Mouse (Mus musculus): ENCODE data around the gene Dchs2.

GRCm38 (mm10) chr3:83218059-83218458 is 90.3 kb downstream of the Dchs2 start:
- TF ChIP-seq CTCF (IDR thresholded peaks at IDR 0.05; ENCODE audit: low read depth), result no peak
- no peak for TF ChIP-seq EP300 (optimal IDR thresholded peaks at IDR 0.05)
